Mouse (Mus musculus): ENCODE measurements around the gene Gulp1. TPM values are rescaled to one million over a fixed set of nuclear protein-coding genes. Genes with fewer than 3 reads are reported as not detected.

Gulp1 gene
- total RNA-seq, 1 experiment from 2014 or later, result 3.3 TPM

DNA sequence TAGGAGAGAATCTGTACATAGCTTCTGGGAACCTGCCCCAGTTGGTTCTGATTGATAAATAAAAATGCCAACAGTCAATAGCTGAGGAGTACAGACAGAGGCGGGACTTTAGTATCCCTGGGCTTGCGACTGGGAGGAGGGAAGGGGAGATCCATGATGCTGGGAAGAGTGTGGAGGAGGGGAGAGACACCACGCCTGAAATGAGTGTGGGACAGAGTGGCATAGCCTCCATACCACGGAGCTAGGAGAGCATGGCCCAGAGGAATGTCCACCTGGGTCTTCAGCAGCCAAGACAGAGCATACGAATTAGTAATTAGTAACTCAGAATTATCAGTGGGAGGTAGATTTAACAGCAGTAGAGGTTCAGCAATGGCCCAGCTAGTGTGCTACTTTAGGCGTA lies 132.4 kb downstream of the Gulp1 start:
- no peak for ATAC-seq (replicated peaks; ENCODE audit: low read depth, poor library complexity, severe bottlenecking)

DNA sequence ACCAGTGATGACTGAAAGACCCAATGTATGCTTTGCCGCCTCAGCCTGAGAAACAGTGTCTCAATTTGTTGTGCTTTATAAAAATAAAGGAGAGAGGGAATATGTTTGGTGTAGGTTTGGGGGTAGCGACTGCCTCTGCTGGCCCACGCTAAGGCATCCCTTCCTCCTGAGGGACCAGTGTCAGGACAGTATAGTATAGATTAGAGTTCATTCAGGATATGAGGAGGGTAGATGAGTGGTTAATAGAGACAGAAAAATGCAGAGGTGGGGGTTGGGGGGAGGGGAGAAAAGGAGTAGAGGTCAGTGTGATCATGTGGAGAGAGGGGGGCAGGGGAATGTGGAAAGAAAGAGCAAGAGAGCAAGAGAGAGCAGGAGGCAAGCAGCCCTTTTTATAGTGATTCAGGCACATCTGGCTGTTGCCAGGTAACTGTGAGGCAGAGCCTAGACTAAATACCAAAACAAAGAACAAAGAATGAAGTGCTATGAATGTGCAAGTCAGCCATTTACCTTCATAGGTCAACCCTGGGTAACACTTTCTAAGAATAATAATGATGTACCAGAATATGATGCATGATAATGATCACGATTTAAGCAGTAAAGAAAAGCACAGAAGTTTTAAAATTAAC lies 169.6 kb downstream of the Gulp1 start:
- no peak for ATAC-seq (replicated peaks; ENCODE audit: low read depth, poor library complexity, severe bottlenecking)

DNA sequence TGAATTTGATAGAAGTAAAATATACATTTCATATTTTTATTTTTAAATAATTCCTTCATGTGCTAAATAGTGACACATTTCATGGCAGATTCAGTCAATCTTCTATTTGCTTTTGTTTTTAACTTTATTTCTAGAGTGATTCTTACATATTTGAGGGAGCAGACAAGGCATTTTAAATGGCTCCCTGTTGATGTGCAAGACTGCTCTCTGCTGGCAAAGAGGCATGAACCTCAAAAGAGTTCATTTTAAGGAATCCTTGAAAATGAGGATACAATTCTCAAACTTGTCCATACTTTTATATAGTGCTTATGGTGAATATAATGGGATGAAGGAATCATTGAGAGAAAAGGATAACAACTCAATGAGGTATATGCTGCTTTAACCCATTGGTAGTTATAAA lies 189.9 kb downstream of the Gulp1 start:
- ATAC-seq (replicated peaks; ENCODE audit: low read depth, poor library complexity, severe bottlenecking), result no peak

- ATAC-seq (replicated peaks; ENCODE audit: low read depth, poor library complexity, severe bottlenecking), result peak; percentile 50; the same call in 1 of the 2 replicates
Measured at GRCm38 (mm10) chr1:44745711-44746110, 194.4 kb downstream of the Gulp1 start.

- ATAC-seq (replicated peaks; ENCODE audit: low read depth, poor library complexity, severe bottlenecking), result no peak
Measured at GRCm38 (mm10) chr1:44750731-44751730, 199.7 kb downstream of the Gulp1 start.

DNA sequence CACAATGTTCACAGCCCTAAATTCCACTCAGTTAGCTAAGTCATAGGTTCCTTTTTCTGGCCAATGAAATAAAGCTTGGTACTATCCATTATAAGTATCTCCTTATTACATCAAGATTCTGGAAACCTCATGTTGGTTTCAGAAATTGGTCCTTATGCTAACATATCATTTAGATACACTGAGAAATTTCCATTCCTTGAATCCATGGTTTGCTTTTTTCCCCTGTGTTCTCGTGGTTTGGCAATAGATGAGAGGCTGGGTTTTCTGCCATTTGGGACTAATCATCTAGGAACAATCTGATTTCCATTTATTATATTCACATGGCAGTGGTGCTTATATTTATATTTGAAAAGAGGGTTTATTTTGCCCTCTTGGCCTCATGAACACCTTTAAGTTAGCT lies 226.9 kb downstream of the Gulp1 start:
- no peak for ATAC-seq (replicated peaks; ENCODE audit: low read depth, poor library complexity, severe bottlenecking)

DNA sequence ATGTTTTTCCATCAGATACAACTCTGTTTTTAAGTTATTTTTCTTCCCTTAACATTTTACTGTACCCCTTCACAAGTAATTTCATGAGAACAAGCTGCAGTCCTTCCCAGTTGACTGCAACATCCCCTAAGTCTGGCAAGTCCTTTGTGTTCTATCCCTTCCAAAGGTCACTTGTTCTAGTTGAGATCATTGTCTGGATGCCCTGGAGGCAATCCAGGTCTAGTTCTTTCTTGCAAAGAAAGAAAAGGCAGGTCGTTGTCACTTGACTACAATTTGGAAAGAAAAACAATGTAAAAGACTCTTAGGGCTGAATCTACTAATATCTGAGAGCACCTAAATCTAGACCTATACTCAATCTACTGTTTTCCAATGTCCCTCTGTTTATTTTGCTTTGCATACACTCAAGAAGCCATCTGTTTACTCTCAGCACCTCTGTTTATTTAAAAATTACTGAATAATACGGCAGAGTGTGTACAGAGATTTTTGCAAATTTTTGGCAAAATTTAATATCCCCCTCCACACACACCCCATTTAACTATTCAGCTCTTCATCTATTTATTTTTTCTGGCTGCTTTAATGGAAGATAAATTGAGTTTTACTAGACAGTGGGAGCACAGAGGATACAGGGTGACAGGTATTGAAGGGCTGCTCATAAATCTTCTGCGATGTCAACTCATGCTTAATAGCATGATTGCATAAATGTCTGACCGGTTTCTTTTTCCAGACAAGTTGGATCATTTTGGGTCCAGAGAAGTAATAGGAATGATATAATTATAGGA lies 252.5 kb downstream of the Gulp1 start:
- ATAC-seq (replicated peaks; ENCODE audit: low read depth, poor library complexity, severe bottlenecking), result no peak

GRCm38 (mm10) chr1:44806368-44806767 lies 255.1 kb downstream of the Gulp1 start:
- ATAC-seq (replicated peaks; ENCODE audit: low read depth, poor library complexity, severe bottlenecking), result no peak

DNA sequence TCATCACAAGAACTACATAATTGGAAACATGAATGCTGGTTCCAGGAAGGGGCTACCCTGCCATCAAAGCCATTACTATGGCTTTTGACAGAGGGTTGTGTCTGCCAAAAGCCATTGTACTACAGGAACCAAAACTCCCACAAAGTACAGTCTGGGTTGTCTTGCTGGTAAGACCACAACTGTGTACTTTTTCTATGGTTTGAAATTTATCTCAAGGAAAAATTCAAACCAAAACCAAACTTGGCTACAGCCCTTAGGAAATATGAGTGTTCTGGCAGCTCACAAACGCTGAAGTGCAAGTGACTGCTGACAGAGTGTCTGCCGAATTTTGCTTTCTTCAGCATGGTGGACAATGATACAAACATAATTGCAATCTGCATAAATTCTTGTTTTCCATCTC lies 259.0 kb downstream of the Gulp1 start:
- no peak for ATAC-seq (replicated peaks; ENCODE audit: low read depth, poor library complexity, severe bottlenecking)

GRCm38 (mm10) chr1:44833934-44834333 lies 282.6 kb downstream of the Gulp1 start:
- ATAC-seq (replicated peaks; ENCODE audit: low read depth, poor library complexity, severe bottlenecking), result no peak

Measured in common myeloid progenitor, adult 5-6 weeks (primary cell).